Mouse (Mus musculus) megakaryocyte, embryonic 14.5 days (primary cell): ENCODE results near the gene Ncf1.

Experiments
- FLI1 ChIP-seq: IDR thresholded peaks from 2 replicates; pipeline ENCODE4 v1.6.1; 2012; ENCODE audit warnings: low read length, inconsistent platforms, mixed read lengths
- GATA1 ChIP-seq: IDR thresholded peaks from 3 replicates; pipeline ENCODE4 v1.6.1; 2012; ENCODE audit warnings: mixed read lengths, low read length, inconsistent platforms, borderline replicate concordance

DNA sequence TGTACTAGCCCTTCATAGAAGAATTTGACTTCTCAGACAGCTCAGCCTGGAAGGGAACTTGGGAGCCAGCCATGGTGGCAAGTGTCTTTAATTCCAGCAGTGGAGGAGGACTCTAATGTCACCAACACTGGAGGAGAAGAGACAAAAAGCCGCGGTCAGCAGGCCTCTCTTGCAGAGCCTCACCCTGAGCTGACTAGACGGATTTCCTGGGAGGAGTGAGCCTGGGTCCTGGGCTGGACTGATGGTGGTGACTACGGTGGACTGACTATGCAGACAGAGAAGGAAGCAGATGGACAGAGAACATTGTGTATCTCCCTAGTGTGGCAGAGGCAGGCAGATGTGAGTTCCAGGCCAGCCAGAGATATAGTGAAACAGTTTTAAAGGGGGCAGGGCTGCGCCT, 2.0 kb upstream of the Ncf1 start:
- TF ChIP-seq GATA1, result peak; percentile 85
- peak; percentile 43; the same call in 1 of the 2 replicates for TF ChIP-seq FLI1
